In the genomic region with DNA sequence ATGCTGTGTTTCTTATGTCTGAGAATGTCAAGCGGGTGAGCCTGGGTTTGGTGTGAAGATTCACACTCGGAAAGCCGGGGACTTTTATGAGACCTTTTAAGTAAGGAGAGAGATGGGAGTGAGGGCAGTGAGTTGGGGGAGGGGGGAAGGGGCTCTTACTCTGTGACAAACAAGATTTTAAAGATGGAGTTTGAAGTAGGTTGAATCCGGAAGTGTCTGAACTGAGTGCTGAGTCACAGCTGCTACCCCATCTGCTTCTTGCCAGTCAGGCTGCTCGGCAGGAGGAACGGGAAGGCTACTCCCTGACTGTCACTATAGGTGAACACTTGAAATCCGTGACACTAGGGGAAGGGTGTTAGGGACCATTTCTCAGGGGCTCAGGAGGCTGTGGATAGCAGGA, we compare ENCODE assay signal across 10 mouse cellular contexts. TPM values are rescaled to one million over a fixed set of nuclear protein-coding genes. Genes with fewer than 3 reads are reported as not detected.
DNase-seq lines count a peak whose midpoint lies in the region; ATAC-seq lines count a peak whose summit lies in the region.
"Had no signal": no experiment of that assay in that cellular context is flagged by ENCODE, and none has a peak within 500 bp of the region (broad histone marks: within the 10 kb centered on the region; RNA-seq: fewer than 3 reads in every experiment).

No protein-coding gene starts in this region.

- no peak overlapping the region for H3K9ac ChIP-seq in hindbrain, embryonic 13.5 days
- H3K9ac ChIP-seq: embryonic facial prominence, embryonic 13.5 days had no signal

- no peaks in the 10 kb centered on the region for H3K36me3 ChIP-seq in hindbrain, embryonic 13.5 days
- H3K36me3 ChIP-seq: embryonic facial prominence, embryonic 13.5 days had no signal

- H3K27me3 ChIP-seq in hindbrain, embryonic 13.5 days = no peaks in the 10 kb centered on the region
- H3K27me3 ChIP-seq: embryonic facial prominence, embryonic 13.5 days had no signal

- H3K27ac ChIP-seq in hindbrain, embryonic 13.5 days = 0 out of 2 replicates have a peak overlapping the region, but pooled peaks have one; percentile 13
- H3K27ac ChIP-seq: embryonic facial prominence, embryonic 13.5 days had no signal

- WGBS in hindbrain, embryonic 13.5 days = 27% methylated on average over 7 of the region's 7 CpGs

- H3K4me3 ChIP-seq in hindbrain, embryonic 13.5 days = no peak overlapping the region
- H3K4me3 ChIP-seq: embryonic facial prominence, embryonic 13.5 days had no signal

- DNase-seq in left cerebral cortex, adult 18-20 months (ENCODE audit: low spot score in 2 of 2) = peak; percentile 58 to 63
- DNase-seq in left cerebral cortex, adult 11 months (ENCODE audit: low spot score) = no peak
- DNase-seq in mesoderm, embryonic 11.5 days (ENCODE audit: low read depth, low spot score) = peak; percentile 39
- peak; percentile 29 for DNase-seq in thymus, postnatal 14 days
- DNase-seq in ovary, postnatal 36 days (ENCODE audit: low spot score) = no peak
- no peak for DNase-seq in lung, postnatal 25 days (ENCODE audit: low spot score)
- DNase-seq in heart, postnatal 10 days = no peak

- no peaks in the 10 kb centered on the region for H3K9me3 ChIP-seq in hindbrain, embryonic 13.5 days
- H3K9me3 ChIP-seq: embryonic facial prominence, embryonic 13.5 days had no signal

- H3K4me1 ChIP-seq in hindbrain, embryonic 13.5 days (replicated peaks) = peaks cover 25% of the 10 kb centered on the region

- intact Hi-C loops in heart, postnatal 10 days (cut with DNase I) = no loop called here

- no peak overlapping the region for H3K4me2 ChIP-seq in hindbrain, embryonic 13.5 days
- H3K4me2 ChIP-seq: embryonic facial prominence, embryonic 13.5 days had no signal

- ATAC-seq in hindbrain, embryonic 13.5 days (ENCODE audit: low FRiP score) = no peak

RNA-seq across cellular contexts. Expression of a gene that starts 33.7 kb away (rescaled TPM):
- total RNA-seq in left cerebral cortex, adult 18-20 months (2021) = 1 to 10 TPM in 1 of 2 experiments, under 1 TPM in 1; 0.60 to 1.2 TPM
- 0.35 and 0.48 TPM in 2 replicates for polyA plus RNA-seq in hindbrain, embryonic 13.5 days (2015; fragmentation: Nextera tagmentation; extraction: Ambion mirVana)
- total RNA-seq in heart, postnatal 10 days (2021) = under 1 TPM; 0.12 to 0.67 TPM
- total RNA-seq: ES-E14 had no signal

Comparison
In these comparisons a context has a peak if more than half of its experiments do, and no peak if none do; other contexts are left out.
1. DNase-seq: peak in left cerebral cortex, adult 18-20 months (2 of 2), mesoderm, embryonic 11.5 days (single experiment) and thymus, postnatal 14 days (single experiment); none in left cerebral cortex, adult 11 months (single experiment), ovary, postnatal 36 days (single experiment), lung, postnatal 25 days (single experiment) and heart, postnatal 10 days (0 of 2).